12 mouse cellular contexts compared by ENCODE assay signal in the genomic region with DNA sequence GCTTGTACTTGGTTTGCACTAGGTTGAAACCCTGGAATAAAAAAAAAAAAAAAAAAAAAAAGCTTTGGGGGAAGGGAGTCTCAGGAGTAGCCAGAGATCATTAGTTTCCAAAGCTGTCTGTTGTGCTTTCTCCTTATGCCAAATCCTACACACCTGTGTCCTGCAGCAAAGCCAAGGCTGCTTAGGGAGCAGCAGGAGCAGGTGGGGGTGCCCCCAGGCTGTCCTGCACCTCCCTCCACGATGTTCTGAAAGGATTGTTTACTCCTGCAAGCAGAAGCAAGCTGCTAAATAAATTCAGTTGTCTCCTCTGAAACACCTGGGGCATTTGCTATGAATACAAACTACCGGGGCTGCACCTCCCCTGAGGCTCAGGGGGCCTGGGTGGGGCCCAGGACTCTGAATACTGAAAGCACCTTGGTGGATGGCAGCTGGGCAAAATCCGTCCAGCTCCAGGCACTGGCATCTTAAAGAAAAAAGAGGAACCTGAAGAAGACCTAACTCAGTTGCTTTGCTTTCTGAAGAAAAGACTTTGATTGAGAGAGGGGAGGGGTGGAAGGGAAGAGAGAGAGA.
A peak's percentile ranks its signal among the peaks of the same experiment; 100 is the strongest.
DNase-seq lines count a peak whose midpoint lies in the region; ATAC-seq and TF ChIP-seq lines count a peak whose summit lies in the region.
"Had no signal": no experiment of that assay in that cellular context is flagged by ENCODE, and none has a peak within 500 bp of the region (broad histone marks: within the 10 kb centered on the region; RNA-seq: fewer than 3 reads in every experiment).

No protein-coding gene starts in this region.

- whole genome bisulfite sequencing in embryonic facial prominence, embryonic 14.5 days: 14% methylated on average over 3 of the region's 3 CpGs
- 10% methylated on average over 3 of the region's 3 CpGs for WGBS in midbrain, embryonic 11.5 days
- WGBS in lung, adult 2 months: 37% methylated on average over 3 of the region's 3 CpGs

- no peaks in the 10 kb centered on the region for H3K9me3 ChIP-seq in ES-Bruce4 (replicated peaks; ENCODE audit: control insufficient read depth, insufficient read depth, low read length, poor library complexity, severe bottlenecking)
- H3K9me3 ChIP-seq in embryonic facial prominence, embryonic 14.5 days (ENCODE audit: control insufficient read depth, low read length): no peaks in the 10 kb centered on the region; the same call in 1 of the 2 replicates
- H3K9me3 ChIP-seq in midbrain, embryonic 11.5 days (ENCODE audit: control insufficient read depth, low read length): no peaks in the 10 kb centered on the region

- H3K4me1 ChIP-seq in ES-Bruce4 (ENCODE audit: control insufficient read depth, insufficient read depth, low read length): peaks cover 9% of the 10 kb centered on the region
- H3K4me1 ChIP-seq in embryonic facial prominence, embryonic 14.5 days (ENCODE audit: control insufficient read depth, insufficient read depth, low read length): peaks cover 14% of the 10 kb centered on the region
- H3K4me1 ChIP-seq in midbrain, embryonic 11.5 days (ENCODE audit: control insufficient read depth, insufficient read depth, low read length): peaks cover 24% of the 10 kb centered on the region
- H3K4me1 ChIP-seq in lung, adult 2 months (ENCODE audit: control insufficient read depth, insufficient read depth, low read length): no peaks in the 10 kb centered on the region

- peak; percentile 53; the same call in 1 of the 2 replicates for ATAC-seq in embryonic facial prominence, embryonic 14.5 days (ENCODE audit: low read depth)
- peak; percentile 8; the same call in 1 of the 2 replicates for ATAC-seq in midbrain, embryonic 11.5 days (ENCODE audit: low FRiP score)

- TF ChIP-seq POLR2A in ES-Bruce4 (IDR thresholded peaks at IDR 0.05; ENCODE audit: insufficient read depth, low read length): no peak
- TF ChIP-seq POLR2A in lung, adult 2 months (IDR thresholded peaks at IDR 0.05; ENCODE audit: borderline replicate concordance, extremely low read depth, low read depth, low read length): no peak

- TF ChIP-seq CTCF in ES-Bruce4 (IDR thresholded peaks at IDR 0.05; ENCODE audit: low read depth, low read length): no peak
- TF ChIP-seq CTCF in lung, adult 2 months (IDR thresholded peaks at IDR 0.05; ENCODE audit: insufficient read depth, low read length): no peak

- H3K4me3 ChIP-seq in ES-Bruce4 (ENCODE audit: low read depth, low read length): no peak overlapping the region
- no peak overlapping the region for H3K4me3 ChIP-seq in embryonic facial prominence, embryonic 14.5 days (ENCODE audit: low read depth, low read length)
- no peak overlapping the region for H3K4me3 ChIP-seq in midbrain, embryonic 11.5 days (ENCODE audit: low read depth, low read length)
- no peak overlapping the region for H3K4me3 ChIP-seq in lung, adult 2 months (replicated peaks; ENCODE audit: extremely low read depth, low read depth, low read length)
- H3K4me3 ChIP-seq: heart, adult 2 months; myocyte had no signal

- no peak overlapping the region for H3K9ac ChIP-seq in ES-Bruce4 (ENCODE audit: low read depth, poor library complexity, severe bottlenecking)
- no peak overlapping the region for H3K9ac ChIP-seq in embryonic facial prominence, embryonic 14.5 days (ENCODE audit: low read depth, low read length)
- H3K9ac ChIP-seq in midbrain, embryonic 11.5 days (ENCODE audit: low read length): peak overlapping the region; percentile 35; the same call in 1 of the 2 replicates

- peak overlapping the region; percentile 75 for H3K27ac ChIP-seq in ES-Bruce4 (ENCODE audit: insufficient read depth, low read length)
- H3K27ac ChIP-seq in embryonic facial prominence, embryonic 14.5 days (replicated peaks; ENCODE audit: low read depth, low read length): peak overlapping the region; percentile 34; the same call in 1 of the 2 replicates
- peak overlapping the region; percentile 80 for H3K27ac ChIP-seq in midbrain, embryonic 11.5 days (ENCODE audit: low read depth, low read length)
- H3K27ac ChIP-seq: heart, adult 2 months had no signal

- no peaks in the 10 kb centered on the region for H3K36me3 ChIP-seq in ES-Bruce4 (ENCODE audit: control insufficient read depth, insufficient read depth, low read length, poor library complexity, severe bottlenecking)
- no peaks in the 10 kb centered on the region for H3K36me3 ChIP-seq in embryonic facial prominence, embryonic 14.5 days (ENCODE audit: control insufficient read depth, insufficient read depth, low read length)
- no peaks in the 10 kb centered on the region for H3K36me3 ChIP-seq in midbrain, embryonic 11.5 days (ENCODE audit: control insufficient read depth, insufficient read depth, low read length)
- H3K36me3 ChIP-seq: G1E had no signal

- TF ChIP-seq EP300 in ES-Bruce4 (IDR thresholded peaks at IDR 0.05; ENCODE audit: insufficient read depth, low read depth, low read length): peak; percentile 88

- H3K27me3 ChIP-seq in ES-Bruce4 (ENCODE audit: control insufficient read depth, insufficient read depth, low read length, poor library complexity, severe bottlenecking): no peaks in the 10 kb centered on the region
- H3K27me3 ChIP-seq in embryonic facial prominence, embryonic 14.5 days (replicated peaks; ENCODE audit: control insufficient read depth, insufficient read depth, low read length): no peaks in the 10 kb centered on the region
- no peaks in the 10 kb centered on the region for H3K27me3 ChIP-seq in midbrain, embryonic 11.5 days (ENCODE audit: control insufficient read depth, insufficient read depth, low read length)

- DNase-seq in brain, adult 2 months (ENCODE audit: low read depth, low spot score): peak; percentile 66
- peak; percentile 27 for DNase-seq in embryonic facial prominence, embryonic 14.5 days (ENCODE audit: low spot score)
- DNase-seq in midbrain, embryonic 11.5 days (ENCODE audit: low spot score, missing footprints): no peak
- DNase-seq in lung, adult 2 months: no peak
- DNase-seq in right cerebral cortex, postnatal 4 days: no peak
- DNase-seq in adipocyte (ENCODE audit: low spot score): no peak
- DNase-seq: heart, adult 2 months; kidney, adult 11 months; lung, adult 18-20 months had no signal

- H3K4me2 ChIP-seq in embryonic facial prominence, embryonic 14.5 days (ENCODE audit: low read depth, low read length): no peak overlapping the region
- no peak overlapping the region for H3K4me2 ChIP-seq in midbrain, embryonic 11.5 days

Comparison
In these comparisons a context has a peak if more than half of its experiments do, and no peak if none do; other contexts are left out.
1. DNase-seq: peak in brain, adult 2 months (single experiment) and embryonic facial prominence, embryonic 14.5 days (single experiment); none in midbrain, embryonic 11.5 days (single experiment), lung, adult 2 months (single experiment), right cerebral cortex, postnatal 4 days (single experiment) and adipocyte (single experiment).
2. Peak in every context shown above with its lines, with median percentiles within 50 percentile points of each other: H3K27ac ChIP-seq.